In the genomic region with DNA sequence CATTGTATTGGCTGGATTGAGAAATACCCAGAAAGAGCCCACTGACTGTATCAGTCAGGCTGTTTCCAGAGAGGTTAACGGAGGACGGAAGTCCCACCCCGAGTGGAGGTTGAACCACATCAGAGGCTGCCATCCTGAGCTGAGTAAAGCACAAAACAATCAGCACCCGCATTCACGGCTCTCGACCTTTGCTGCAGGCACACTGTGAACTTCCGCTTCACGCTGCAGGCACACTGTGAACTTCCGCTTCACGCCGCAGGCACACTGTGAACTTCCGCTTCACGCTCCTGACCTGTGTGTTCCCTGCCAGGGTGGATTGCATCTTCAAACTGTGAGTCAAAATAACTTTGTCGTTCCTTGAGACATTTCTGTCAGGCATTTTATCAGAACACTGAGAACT, we compare ENCODE assay signal across 18 mouse cellular contexts. TPM values are rescaled to one million over a fixed set of nuclear protein-coding genes. Genes with fewer than 3 reads are reported as not detected.
DNase-seq lines count a peak whose midpoint lies in the region; ATAC-seq and TF ChIP-seq lines count a peak whose summit lies in the region.
"Had no signal": no experiment of that assay in that cellular context is flagged by ENCODE, and none has a peak within 500 bp of the region (broad histone marks: within the 10 kb centered on the region; RNA-seq: fewer than 3 reads in every experiment).

No protein-coding gene starts in this region.

- DNase-seq in testis, postnatal 14 days (ENCODE audit: low spot score) = no peak
- DNase-seq in naive thymus-derived CD4-positive, alpha-beta T cell, adult 2 months (ENCODE audit: low read depth) = peak; percentile 82
- peak; percentile 26 for DNase-seq in yolk sac, embryonic 10.5 days (ENCODE audit: low spot score)
- DNase-seq in cerebellum, adult 11-12 months = no peak
- DNase-seq in adrenal gland, postnatal 10 days = no peak
- no peak for DNase-seq in gastrocnemius, postnatal 14 days
- DNase-seq: adrenal gland, postnatal 14 days; cerebellum, postnatal 36 days; heart, postnatal 10 days; lung, adult 2 months had no signal

- H3K4me1 ChIP-seq in testis, adult 2 months (ENCODE audit: control insufficient read depth, insufficient read depth, low read length) = no peaks in the 10 kb centered on the region
- H3K4me1 ChIP-seq: embryonic facial prominence, embryonic 12.5 days; stomach, embryonic 15.5 days had no signal

- H3K4me3 ChIP-seq in testis, adult 2 months (ENCODE audit: control insufficient read depth, low read depth, low read length) = peak overlapping the region; percentile 85
- H3K4me3 ChIP-seq: embryonic facial prominence, embryonic 12.5 days; myocyte; stomach, embryonic 15.5 days had no signal

- ATAC-seq in inflammation-experienced regulatory T-cells, adult 6 months = peak; percentile 93

- TF ChIP-seq POLR2A in testis, adult 2 months (IDR thresholded peaks at IDR 0.05; ENCODE audit: control insufficient read depth, low read depth, low read length) = peak; percentile 47; the same call in 1 of the 2 replicates

- no peaks in the 10 kb centered on the region for H3K27me3 ChIP-seq in testis, adult 2 months (ENCODE audit: control insufficient read depth, insufficient read depth, low read length)
- H3K27me3 ChIP-seq: CH12.LX; embryonic facial prominence, embryonic 12.5 days; stomach, embryonic 15.5 days had no signal

- TF ChIP-seq CTCF in testis, adult 2 months (IDR thresholded peaks at IDR 0.05; ENCODE audit: control insufficient read depth, insufficient read depth, insufficient replicate concordance, low read depth, low read length) = no peak

- intact Hi-C loops in gastrocnemius, postnatal 14 days (cut with DNase I; ENCODE audit: low total_unique reads) = no loop called here

- no peak overlapping the region for H3K27ac ChIP-seq in testis, adult 2 months (ENCODE audit: control insufficient read depth, insufficient read depth, low read depth, low read length)
- H3K27ac ChIP-seq: embryonic facial prominence, embryonic 12.5 days; kidney, postnatal 0 days; stomach, embryonic 15.5 days had no signal

- no peaks in the 10 kb centered on the region for H3K36me3 ChIP-seq in testis, adult 2 months (ENCODE audit: control insufficient read depth, insufficient read depth, low read length)
- H3K36me3 ChIP-seq: embryonic facial prominence, embryonic 12.5 days; stomach, embryonic 15.5 days had no signal

RNA-seq across cellular contexts. Expression of a gene that starts 42.1 kb away (rescaled TPM):
- polyA plus RNA-seq in testis, adult 2 months (2012; rRNA removed) = 1.8 and 2.2 TPM in 2 replicates
- polyA plus RNA-seq in inflammation-experienced regulatory T-cells, adult 6 months (2017; shearing (Covaris generic)) = not detected
- total RNA-seq in adrenal gland, postnatal 10 days (2021) = 10 to 100 TPM; 14.3 to 27.5 TPM
- not detected for total RNA-seq in gastrocnemius, postnatal 14 days (2021)
- total RNA-seq: heart, postnatal 10 days; megakaryocyte-erythroid progenitor cell, adult 5-6 weeks had no signal
- polyA plus RNA-seq: myocyte had no signal

Comparison
In these comparisons a context has a peak if more than half of its experiments do, and no peak if none do; other contexts are left out.
1. DNase-seq: peak in naive thymus-derived CD4-positive, alpha-beta T cell, adult 2 months (single experiment) and yolk sac, embryonic 10.5 days (single experiment); none in testis, postnatal 14 days (single experiment), cerebellum, adult 11-12 months (single experiment), adrenal gland, postnatal 10 days (single experiment) and gastrocnemius, postnatal 14 days (single experiment).
2. RNA of a gene that starts 42.1 kb away (total RNA-seq): 14.3 to 27.5 TPM in adrenal gland, postnatal 10 days; not detected in gastrocnemius, postnatal 14 days; every median in the first group is over 10 times any median in the second.